Mouse (Mus musculus) bone marrow macrophage, adult 2 months (primary cell): ENCODE data around the gene Unc119b.

ENCODE experiments used
- CTCF ChIP-seq: IDR thresholded peaks from 2 replicates; pipeline ENCODE4 v1.5.1; 2012; ENCODE audit warnings: low read depth, mild to moderate bottlenecking, low read length, moderate library complexity
- POLR2A ChIP-seq: IDR thresholded peaks from 2 replicates; pipeline ENCODE4 v1.6.1; 2012; ENCODE audit warnings: mild to moderate bottlenecking, low read depth, low read length, borderline replicate concordance

DNA sequence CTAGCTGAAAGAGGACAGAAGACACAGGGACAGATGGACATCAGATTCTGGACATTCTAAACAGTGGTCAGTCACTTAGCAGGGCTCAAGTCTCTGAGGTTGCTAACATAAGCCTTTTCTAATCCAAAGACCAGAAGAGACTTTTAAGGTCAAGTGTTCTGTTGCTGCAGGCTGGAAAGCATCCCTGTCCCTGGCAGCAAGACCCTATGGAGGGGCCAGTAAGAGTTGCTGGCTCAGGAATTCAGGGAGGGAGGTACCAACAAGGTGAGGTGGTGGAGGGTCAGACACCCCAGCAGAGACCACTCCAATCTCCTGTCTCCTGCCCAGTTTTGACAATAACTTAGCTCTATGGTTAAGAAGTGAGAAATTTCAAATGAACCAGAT lies 12.0 kb upstream of the Unc119b start:
- TF ChIP-seq POLR2A (no peak), CTCF (no peak)
